Mouse (Mus musculus) small intestine, adult 2 months (tissue): ENCODE measurements around the gene Med12l. TPM values are rescaled to one million over a fixed set of nuclear protein-coding genes. Genes with fewer than 3 reads are reported as not detected.

ENCODE experiments used
- H3K27ac ChIP-seq: fragments of 200-500 bp; 2 replicates; pipeline ENCODE4 v1.5.1; 2012; ENCODE audit warnings: low read depth, low read length, control low read depth, inconsistent platforms; ENCODE audit not compliant: insufficient read depth
- H3K27me3 ChIP-seq: fragments of 200-500 bp; 2 replicates; pipeline ENCODE4 v1.6.1; 2012; ENCODE audit warnings: mild to moderate bottlenecking, moderate library complexity, low read length, inconsistent platforms; ENCODE audit not compliant: control insufficient read depth, insufficient read depth
- H3K36me3 ChIP-seq: fragments of 200-500 bp; 2 replicates; pipeline ENCODE4 v1.6.1; 2012; ENCODE audit warnings: mild to moderate bottlenecking, low read length, control low read depth, inconsistent platforms; ENCODE audit not compliant: control insufficient read depth, insufficient read depth
- H3K4me1 ChIP-seq: fragments of 200-500 bp; 2 replicates; pipeline ENCODE4 v1.6.1; 2012; ENCODE audit warnings: low read length, inconsistent platforms, mixed read lengths; ENCODE audit not compliant: control insufficient read depth, insufficient read depth, insufficient read length
- H3K4me3 ChIP-seq: fragments of 200-500 bp; 2 replicates; pipeline ENCODE4 v1.5.1; 2012; ENCODE audit warnings: low read depth, mild to moderate bottlenecking, control low read depth, inconsistent platforms, low read length, moderate library complexity
- CTCF ChIP-seq: fragments of 200-500 bp; IDR thresholded peaks from 2 replicates; pipeline ENCODE4 v1.5.1; 2012; ENCODE audit warnings: low read depth, mild to moderate bottlenecking, control low read depth, inconsistent platforms, low read length, moderate library complexity, mixed read lengths; ENCODE audit not compliant: insufficient replicate concordance, insufficient read length; ENCODE audit errors: extremely low read depth
- POLR2A ChIP-seq: fragments of 200-500 bp; IDR thresholded peaks from 2 replicates; pipeline ENCODE4 v1.6.1; 2012; ENCODE audit warnings: low read depth, mild to moderate bottlenecking, control low read depth, inconsistent platforms, low read length, moderate library complexity
- WGBS: fragments of 180-500 bp; shearing (Covaris S2); methylation state at CpG from one replicate; pipeline ENCODE4 v1.1.7; 2018; 5-methylcytosine and 5-hydroxymethylcytosine counted together
- polyA plus RNA-seq: library from polyadenylated mRNA; depleted of rRNA; stranded (reverse); fragments of >200 nt; gene quantifications from 2 replicates; pipeline ENCODE4 v1.2.3, GENCODE M21; 2012; rRNA removed

The Med12l gene
- 0.43 and 0.47 TPM in 2 replicates for polyA plus RNA-seq

GRCm38 (mm10) chr3:59005271-59005995, at the start of gene Med12l:
Med12l (plus strand) TSS chr3:59005825.
- Histone ChIP-seq H3K4me1 (peaks cover 6% of the 10 kb centered on the region; the same call in 1 of the 2 replicates), H3K27me3 (peaks cover 29% of the 10 kb centered on the region), H3K36me3 (no peaks in the 10 kb centered on the region), H3K27ac (no peak within 1 kb of the TSS), H3K4me3 (peak within 1 kb of the TSS; percentile 62)
- TF ChIP-seq POLR2A (no peak), CTCF (no peak)
- 1% methylated on average over 63 of the region's 69 CpGs for WGBS

GRCm38 (mm10) chr3:58961166-58961565, 44.5 kb upstream of the Med12l start:
- Histone ChIP-seq H3K27me3 (no peaks in the 10 kb centered on the region), H3K4me1 (no peaks in the 10 kb centered on the region), H3K36me3 (no peaks in the 10 kb centered on the region), H3K4me3 (no peak overlapping the region), H3K27ac (no peak overlapping the region)
- WGBS, result 86% methylated on average over 1 of the region's 1 CpGs
- TF ChIP-seq POLR2A (no peak), CTCF (no peak)

DNA sequence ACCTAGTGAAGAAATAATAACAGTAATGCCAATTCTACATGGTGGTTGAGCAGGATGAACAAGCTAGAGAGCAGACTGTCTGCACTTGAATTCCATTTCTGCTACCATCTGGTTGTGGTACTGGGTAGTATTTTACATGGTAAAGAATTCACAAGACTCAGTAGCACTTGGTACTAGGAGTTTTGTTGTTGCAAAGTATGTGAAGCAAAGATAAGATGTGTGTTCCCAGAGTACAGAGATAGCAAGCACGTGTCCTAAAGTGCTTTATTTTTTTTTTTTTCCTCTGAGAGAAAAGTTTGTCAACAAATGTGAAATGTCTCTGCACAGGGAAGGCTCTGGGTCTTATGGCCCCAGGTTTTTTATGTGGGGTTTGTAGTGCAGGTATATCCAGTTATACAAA, 28.2 kb upstream of the Med12l start:
- no peak for TF ChIP-seq POLR2A
- no peak for TF ChIP-seq CTCF
- no peaks in the 10 kb centered on the region for H3K27me3 ChIP-seq
- H3K4me3 ChIP-seq, result no peak overlapping the region
- H3K27ac ChIP-seq, result no peak overlapping the region
- H3K36me3 ChIP-seq, result no peaks in the 10 kb centered on the region
- no peaks in the 10 kb centered on the region for H3K4me1 ChIP-seq
- WGBS, result 40% methylated on average over 1 of the region's 1 CpGs

GRCm38 (mm10) chr3:58977906-58978622, 27.6 kb upstream of the Med12l start:
- no peak overlapping the region for H3K27ac ChIP-seq
- no peaks in the 10 kb centered on the region for H3K27me3 ChIP-seq
- H3K4me3 ChIP-seq, result no peak overlapping the region
- WGBS, result 86% methylated on average over 7 of the region's 7 CpGs
- H3K36me3 ChIP-seq, result no peaks in the 10 kb centered on the region
- TF ChIP-seq CTCF, result no peak
- TF ChIP-seq POLR2A, result no peak
- H3K4me1 ChIP-seq, result no peaks in the 10 kb centered on the region

DNA sequence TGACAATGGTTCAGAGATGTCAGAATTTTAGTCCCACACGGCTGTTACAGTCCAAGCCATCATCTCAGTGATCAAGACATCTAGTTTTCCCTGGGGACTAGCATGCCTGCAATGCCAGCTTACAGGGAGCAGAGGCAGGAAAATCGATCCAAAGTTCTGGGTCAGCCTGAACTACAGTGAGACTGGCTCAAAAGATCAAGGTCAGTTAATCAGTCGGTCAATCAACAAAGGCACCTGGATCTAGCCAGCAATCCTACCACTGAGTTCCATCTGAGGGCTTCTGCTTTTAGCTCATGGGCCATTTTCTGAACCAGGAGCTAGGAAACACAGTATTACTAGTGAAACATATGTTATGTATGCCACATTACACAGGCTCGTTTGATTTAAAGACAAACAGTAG, 25.0 kb upstream of the Med12l start:
- 53% methylated on average over 4 of the region's 4 CpGs for WGBS
- no peak for TF ChIP-seq CTCF
- TF ChIP-seq POLR2A, result no peak
- no peaks in the 10 kb centered on the region for H3K27me3 ChIP-seq
- H3K36me3 ChIP-seq, result no peaks in the 10 kb centered on the region
- H3K4me1 ChIP-seq, result no peaks in the 10 kb centered on the region
- no peak overlapping the region for H3K4me3 ChIP-seq
- H3K27ac ChIP-seq, result no peak overlapping the region

DNA sequence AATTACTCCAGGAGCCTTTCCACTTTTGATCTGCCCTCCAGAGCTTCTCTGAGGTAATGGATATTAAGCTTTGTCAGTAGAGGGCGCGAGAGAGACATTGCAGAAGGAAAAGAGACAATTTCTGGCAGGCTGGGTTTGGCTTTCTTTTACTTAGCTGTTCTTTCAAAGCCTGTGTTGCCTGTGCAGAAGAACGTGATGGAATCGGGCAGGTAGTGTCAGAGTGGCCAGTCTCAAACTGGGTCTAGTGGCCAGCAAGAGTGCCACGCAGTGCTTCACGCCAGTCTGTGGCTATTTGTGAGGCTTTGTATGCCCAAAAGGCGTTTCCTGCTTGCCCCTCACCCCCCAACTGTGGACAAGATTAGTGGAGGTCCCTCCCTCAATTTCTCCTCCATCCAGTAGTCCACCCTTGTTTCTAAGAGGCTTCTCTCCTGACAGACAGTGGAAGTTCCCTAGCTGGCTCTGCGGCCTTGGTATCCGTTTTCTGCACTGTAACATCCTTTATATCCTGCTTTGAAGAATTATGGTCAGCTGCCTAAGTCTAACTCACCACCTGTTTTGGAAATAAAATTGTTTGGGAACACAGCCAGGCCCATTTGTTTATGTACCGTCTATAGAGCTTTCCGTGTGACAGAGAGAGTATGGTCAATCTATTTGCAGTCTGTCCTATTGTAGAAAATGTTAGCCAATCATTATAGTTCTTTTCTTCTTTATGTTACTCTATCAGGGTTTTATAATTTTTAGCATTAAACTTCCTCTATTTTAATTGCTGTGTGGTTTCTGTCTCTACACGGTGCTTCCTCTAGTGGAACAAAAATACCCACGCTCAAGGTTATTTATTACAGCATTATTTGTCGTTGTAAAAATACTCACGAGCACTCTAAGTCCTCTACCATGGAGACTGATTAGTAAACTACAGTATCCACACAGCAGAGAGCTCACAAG, 22.5 kb upstream of the Med12l start:
- H3K36me3 ChIP-seq, result no peaks in the 10 kb centered on the region
- TF ChIP-seq CTCF (0 out of 2 replicates have a peak, but pooled peaks have one; percentile 12), POLR2A (no peak)
- no peaks in the 10 kb centered on the region for H3K27me3 ChIP-seq
- no peak overlapping the region for H3K27ac ChIP-seq
- no peaks in the 10 kb centered on the region for H3K4me1 ChIP-seq
- WGBS, result 40% methylated on average over 15 of the region's 15 CpGs
- no peak overlapping the region for H3K4me3 ChIP-seq
